Mouse (Mus musculus): ENCODE measurements around the gene Noc4l.

Gene Noc4l

GRCm38 (mm10) chr5:110608941-110609340 lies 44.3 kb downstream of the Noc4l start:
- no peak for DNase-seq (ENCODE audit: low spot score)

- no peak for DNase-seq (ENCODE audit: low spot score)
Measured at GRCm38 (mm10) chr5:110608336-110608735, 44.9 kb downstream of the Noc4l start.

- no peak for DNase-seq (ENCODE audit: low spot score)
Measured at GRCm38 (mm10) chr5:110607767-110608166, 45.5 kb downstream of the Noc4l start.

- DNase-seq (ENCODE audit: low spot score): no peak
Measured at GRCm38 (mm10) chr5:110605531-110606221, 47.5 kb downstream of the Noc4l start.

GRCm38 (mm10) chr5:110604311-110604710 lies 48.9 kb downstream of the Noc4l start:
- DNase-seq (ENCODE audit: low spot score): no peak

DNA sequence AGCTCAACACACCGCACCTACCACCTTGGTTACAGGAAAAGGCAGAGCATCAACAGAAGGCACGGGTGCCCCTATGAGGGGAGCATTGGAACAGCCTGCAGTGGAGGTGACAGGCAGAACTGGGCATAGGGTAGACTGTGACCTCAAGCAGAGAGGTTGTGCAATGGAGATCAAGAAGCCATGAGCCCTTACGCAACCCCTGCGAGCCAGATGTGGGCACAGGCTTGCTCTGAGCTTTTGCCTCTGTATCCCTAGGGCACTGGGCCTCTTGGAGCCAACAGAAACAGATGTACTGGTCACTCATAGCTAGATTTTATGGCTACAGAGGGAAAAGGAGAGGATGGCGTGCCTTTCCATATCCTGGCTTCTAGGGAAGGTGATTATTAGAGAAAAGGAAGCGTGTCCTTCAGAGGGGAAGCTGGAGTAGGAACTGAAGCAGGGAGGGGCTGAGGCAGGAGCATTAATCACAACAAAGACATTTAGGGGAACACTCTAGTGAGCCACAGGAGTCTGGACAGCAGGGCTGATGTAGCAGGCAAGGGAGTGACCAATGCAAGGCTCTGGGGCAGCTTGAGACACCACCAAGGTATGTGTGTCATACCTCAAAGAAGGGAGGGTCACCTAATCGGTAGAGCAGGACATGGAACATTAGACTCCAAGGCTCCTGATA lies 50.1 kb downstream of the Noc4l start:
- DNase-seq (ENCODE audit: low spot score): no peak

Data from ovary, postnatal 36 days (tissue).